ENCODE assay signal across 20 mouse cellular contexts in the genomic region with DNA sequence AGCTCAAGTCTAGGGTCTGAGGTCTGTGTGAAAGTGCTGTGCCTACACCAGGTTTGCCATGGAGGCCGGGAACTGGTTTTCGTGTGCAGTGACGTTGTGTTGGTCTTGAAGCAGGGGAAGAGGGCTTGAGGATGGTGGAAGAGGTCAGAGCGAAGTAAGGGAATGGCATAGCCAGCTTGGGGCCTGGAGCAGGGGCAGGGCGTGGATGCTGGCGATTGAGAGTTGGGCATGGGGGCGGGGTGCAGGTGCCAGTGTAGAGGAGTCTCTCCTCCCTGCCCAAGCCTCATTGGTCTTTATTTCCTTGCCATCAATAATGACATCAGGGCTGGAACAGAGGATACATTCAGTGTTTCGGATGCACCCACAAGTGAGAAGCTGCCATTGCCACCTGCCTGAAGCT.
DNase-seq lines count a peak whose midpoint lies in the region; ATAC-seq and TF ChIP-seq lines count a peak whose summit lies in the region.
"Had no signal": no experiment of that assay in that cellular context is flagged by ENCODE, and none has a peak within 500 bp of the region (broad histone marks: within the 10 kb centered on the region; RNA-seq: fewer than 3 reads in every experiment).

No protein-coding gene starts in this region.

- TF ChIP-seq CTCF in cerebellum, adult 2 months (IDR thresholded peaks at IDR 0.05; ENCODE audit: borderline replicate concordance, insufficient read depth, low read depth, low read length), result no peak

- peaks cover 60% of the 10 kb centered on the region for H3K4me1 ChIP-seq in cerebellum, adult 2 months (ENCODE audit: control insufficient read depth, insufficient read depth, low read length)
- peaks cover 25% of the 10 kb centered on the region for H3K4me1 ChIP-seq in heart, embryonic 10.5 days
- peaks cover 20% of the 10 kb centered on the region for H3K4me1 ChIP-seq in midbrain, embryonic 15.5 days
- H3K4me1 ChIP-seq in midbrain, embryonic 13.5 days (replicated peaks), result peaks cover 33% of the 10 kb centered on the region

- no peak overlapping the region for H3K4me3 ChIP-seq in cerebellum, adult 2 months (replicated peaks; ENCODE audit: insufficient read depth, low read depth, low read length)
- no peak overlapping the region for H3K4me3 ChIP-seq in heart, embryonic 10.5 days
- H3K4me3 ChIP-seq in midbrain, embryonic 15.5 days, result no peak overlapping the region
- H3K4me3 ChIP-seq in midbrain, embryonic 13.5 days (replicated peaks), result no peak overlapping the region
- H3K4me3 ChIP-seq: embryonic facial prominence, embryonic 10.5 days; hindbrain, embryonic 15.5 days had no signal

- H3K9me3 ChIP-seq in heart, embryonic 10.5 days, result no peaks in the 10 kb centered on the region
- H3K9me3 ChIP-seq in midbrain, embryonic 15.5 days, result no peaks in the 10 kb centered on the region
- no peaks in the 10 kb centered on the region for H3K9me3 ChIP-seq in midbrain, embryonic 13.5 days
- H3K9me3 ChIP-seq: embryonic facial prominence, embryonic 10.5 days; G1E; hindbrain, embryonic 15.5 days had no signal

- H3K27ac ChIP-seq in cerebellum, adult 2 months (ENCODE audit: insufficient read depth, low read length), result peak overlapping the region; percentile 26; the same call in 1 of the 2 replicates
- H3K27ac ChIP-seq in heart, embryonic 10.5 days, result 0 out of 2 replicates have a peak overlapping the region, but pooled peaks have one; percentile 11
- H3K27ac ChIP-seq in midbrain, embryonic 15.5 days, result peak overlapping the region; percentile 40; the same call in 1 of the 2 replicates
- H3K27ac ChIP-seq in midbrain, embryonic 13.5 days, result no peak overlapping the region
- H3K27ac ChIP-seq: embryonic facial prominence, embryonic 10.5 days; hindbrain, embryonic 15.5 days had no signal

- H3K9ac ChIP-seq in midbrain, embryonic 15.5 days, result no peak overlapping the region
- H3K9ac ChIP-seq in midbrain, embryonic 13.5 days (replicated peaks), result no peak overlapping the region
- H3K9ac ChIP-seq: forebrain, postnatal 0 days; hindbrain, embryonic 15.5 days had no signal

- no peaks in the 10 kb centered on the region for H3K27me3 ChIP-seq in cerebellum, adult 2 months (ENCODE audit: control insufficient read depth, insufficient read depth, low read length)
- H3K27me3 ChIP-seq in heart, embryonic 10.5 days (ENCODE audit: insufficient read depth, poor library complexity, severe bottlenecking), result no peaks in the 10 kb centered on the region
- H3K27me3 ChIP-seq in midbrain, embryonic 15.5 days (replicated peaks), result no peaks in the 10 kb centered on the region
- H3K27me3 ChIP-seq in midbrain, embryonic 13.5 days, result no peaks in the 10 kb centered on the region
- H3K27me3 ChIP-seq: hindbrain, embryonic 15.5 days had no signal

- 80% methylated on average over 8 of the region's 8 CpGs for WGBS in cerebellum, adult 2 months
- WGBS in heart, embryonic 10.5 days, result 92% methylated on average over 8 of the region's 8 CpGs
- WGBS in midbrain, embryonic 15.5 days, result 94% methylated on average over 8 of the region's 8 CpGs
- WGBS in midbrain, embryonic 13.5 days, result 95% methylated on average over 8 of the region's 8 CpGs

- ATAC-seq in midbrain, embryonic 15.5 days (replicated peaks), result no peak
- no peak for ATAC-seq in midbrain, embryonic 13.5 days
- ATAC-seq: CD4-positive, CD25-positive, alpha-beta regulatory T cell, adult 4 months; forebrain, postnatal 0 days; intestine, embryonic 16.5 days had no signal

- no peak for TF ChIP-seq POLR2A in cerebellum, adult 2 months (IDR thresholded peaks at IDR 0.05; ENCODE audit: borderline replicate concordance, insufficient read depth, low read length)

- no peak overlapping the region for H3K4me2 ChIP-seq in midbrain, embryonic 15.5 days
- no peak overlapping the region for H3K4me2 ChIP-seq in midbrain, embryonic 13.5 days (replicated peaks)
- H3K4me2 ChIP-seq: hindbrain, embryonic 15.5 days had no signal

- no peaks in the 10 kb centered on the region for H3K36me3 ChIP-seq in heart, embryonic 10.5 days
- no peaks in the 10 kb centered on the region for H3K36me3 ChIP-seq in midbrain, embryonic 15.5 days (replicated peaks)
- no peaks in the 10 kb centered on the region for H3K36me3 ChIP-seq in midbrain, embryonic 13.5 days
- H3K36me3 ChIP-seq: embryonic facial prominence, embryonic 10.5 days; G1E; hindbrain, embryonic 15.5 days had no signal

- no peak for DNase-seq in cerebellum, adult 2 months
- no peak for DNase-seq in cerebellum, adult 11-12 months
- no peak for DNase-seq in heart, embryonic 10.5 days (ENCODE audit: low spot score)
- no peak for DNase-seq in heart, adult 9 months (ENCODE audit: low spot score in 2 of 2)
- DNase-seq in adrenal gland, postnatal 14 days, result no peak
- DNase-seq: adrenal gland, adult 8-10 months; B cell, adult 2 months; cerebellum, adult 11 months; cerebellum, adult 9-11 months; cerebellum, postnatal 36 days; forebrain, postnatal 0 days; gastrocnemius, postnatal 14 days; heart, postnatal 10 days had no signal
